Mouse (Mus musculus) lung, embryonic 16.5 days (tissue): ENCODE measurements around the gene Atp11a. TPM values are rescaled to one million over a fixed set of nuclear protein-coding genes. Genes with fewer than 3 reads are reported as not detected.

Source experiments
- ATAC-seq: fragments of 200-750 bp; cut with Nextera tagmentation; 2 replicates; pipeline ENCODE4 v1.8.0; 2017; ENCODE audit warnings: low read depth, mild to moderate bottlenecking, moderate library complexity
- H3K27ac ChIP-seq: fragments of 300-500 bp; sonication (generic); 2 replicates; pipeline ENCODE4 v1.5.1; 2014; ENCODE audit warnings: mild to moderate bottlenecking, control low read depth, low read length
- H3K27me3 ChIP-seq: fragments of 300-500 bp; sonication (generic); 2 replicates; pipeline ENCODE4 v1.6.1; 2014; ENCODE audit warnings: low read depth, low read length, mixed read lengths; ENCODE audit not compliant: control insufficient read depth, insufficient read depth
- H3K36me3 ChIP-seq: fragments of 300-500 bp; sonication (generic); 2 replicates; pipeline ENCODE4 v1.6.1; 2014; ENCODE audit warnings: low read length; ENCODE audit not compliant: control insufficient read depth, insufficient read depth
- H3K4me1 ChIP-seq: fragments of 300-500 bp; sonication (generic); replicated peaks from 2 replicates; pipeline ENCODE4 v1.6.1; 2014; ENCODE audit warnings: low read length, mixed read lengths; ENCODE audit not compliant: control insufficient read depth, insufficient read depth
- H3K4me2 ChIP-seq: fragments of 300-500 bp; sonication (generic); 2 replicates; pipeline ENCODE4 v1.6.1; 2014; ENCODE audit warnings: low read depth, low read length, control low read depth
- H3K4me3 ChIP-seq: fragments of 300-500 bp; sonication (generic); 2 replicates; pipeline ENCODE4 v1.5.1; 2014; ENCODE audit warnings: mild to moderate bottlenecking, low read length, control low read depth
- H3K9ac ChIP-seq: fragments of 300-500 bp; sonication (generic); 2 replicates; pipeline ENCODE4 v1.6.1; 2014; ENCODE audit warnings: low read length, control low read depth
- H3K9me3 ChIP-seq: fragments of 300-500 bp; sonication (generic); 2 replicates; pipeline ENCODE4 v1.6.1; 2016; ENCODE audit warnings: low read length; ENCODE audit not compliant: control insufficient read depth
- WGBS: fragments of 180-500 bp; shearing (Covaris S2); extraction: QIAGEN DNeasy Blood & Tissue Kit; methylation state at CpG from one replicate; pipeline ENCODE4 v1.1.7; 2014; 5-methylcytosine and 5-hydroxymethylcytosine counted together
- polyA plus RNA-seq: library from polyadenylated mRNA; unstranded; fragments of >200 nt; fragmentation: Nextera tagmentation; extraction: Ambion mirVana; gene quantifications from 2 replicates; pipeline ENCODE4 v1.2.1, GENCODE M21; 2015

Gene Atp11a
- polyA plus RNA-seq, 1 experiment from 2014 or later: 15.7 TPM

- H3K27ac ChIP-seq: no peak overlapping the region
Measured at GRCm38 (mm10) chr8:12896494-12897373, 139.9 kb downstream of the Atp11a start.

GRCm38 (mm10) chr8:12897815-12898214 is 141.0 kb downstream of the Atp11a start:
- 0 out of 2 replicates have a peak, but pooled peaks have one; percentile 23 for ATAC-seq
- no peaks in the 10 kb centered on the region for H3K9me3 ChIP-seq
- no peak overlapping the region for H3K9ac ChIP-seq
- H3K27me3 ChIP-seq: no peaks in the 10 kb centered on the region
- WGBS: 19% methylated on average over 9 of the region's 9 CpGs
- no peak overlapping the region for H3K4me3 ChIP-seq
- H3K27ac ChIP-seq: no peak overlapping the region
- peaks cover 7% of the 10 kb centered on the region; the same call in 1 of the 2 replicates for H3K4me1 ChIP-seq
- no peaks in the 10 kb centered on the region for H3K36me3 ChIP-seq
- H3K4me2 ChIP-seq: no peak overlapping the region

More at GRCm38 (mm10) chr8:12896494-12897373, 139.9 kb downstream of the Atp11a start:
- no peaks in the 10 kb centered on the region for H3K27me3 ChIP-seq
- no peak overlapping the region for H3K4me3 ChIP-seq
- H3K36me3 ChIP-seq: no peaks in the 10 kb centered on the region
- H3K9me3 ChIP-seq: no peaks in the 10 kb centered on the region
- peaks cover 7% of the 10 kb centered on the region; the same call in 1 of the 2 replicates for H3K4me1 ChIP-seq
- H3K4me2 ChIP-seq: no peak overlapping the region
- WGBS: 44% methylated on average over 13 of the region's 13 CpGs
- peak; percentile 34; the same call in 1 of the 2 replicates for ATAC-seq
- H3K9ac ChIP-seq: no peak overlapping the region

DNA sequence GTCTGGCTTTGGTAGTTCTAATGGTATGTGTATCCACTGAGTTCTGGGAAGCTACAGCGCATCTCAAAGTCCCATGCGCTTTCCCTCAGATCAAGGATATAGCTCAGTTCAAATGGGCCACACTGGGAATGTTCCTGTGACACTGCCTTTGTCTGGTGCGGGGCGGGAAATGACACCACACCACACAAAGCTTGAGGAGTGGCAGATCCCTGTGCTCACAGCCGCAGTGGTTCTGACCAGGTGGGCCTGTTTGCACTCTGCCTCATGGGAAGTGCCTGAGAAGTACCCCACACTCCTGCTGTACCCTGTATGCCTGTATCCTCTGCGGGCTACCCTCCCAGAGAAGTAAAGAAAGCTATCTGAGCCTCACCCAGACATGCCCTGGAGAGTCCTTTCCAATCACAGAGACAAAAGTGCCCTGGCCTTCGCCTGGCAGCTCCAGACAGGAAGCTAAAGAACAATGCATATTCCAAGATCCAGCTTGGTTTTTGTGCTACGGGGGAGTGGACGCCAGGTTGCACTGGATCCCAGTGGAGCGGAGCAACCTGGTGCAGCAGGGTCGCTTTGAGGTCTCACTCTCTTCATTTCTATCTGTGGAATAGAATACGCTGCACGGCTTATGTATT is 147.1 kb downstream of the Atp11a start:
- H3K9ac ChIP-seq: no peak overlapping the region
- no peaks in the 10 kb centered on the region for H3K4me1 ChIP-seq
- H3K4me2 ChIP-seq: no peak overlapping the region
- peak overlapping the region; percentile 71 for H3K27ac ChIP-seq
- no peaks in the 10 kb centered on the region for H3K9me3 ChIP-seq
- no peaks in the 10 kb centered on the region for H3K36me3 ChIP-seq
- 72% methylated on average over 13 of the region's 13 CpGs for WGBS
- H3K27me3 ChIP-seq: no peaks in the 10 kb centered on the region
- ATAC-seq: peak; percentile 35; the same call in 1 of the 2 replicates
- no peak overlapping the region for H3K4me3 ChIP-seq

GRCm38 (mm10) chr8:12905122-12905521 is 148.3 kb downstream of the Atp11a start:
- Histone ChIP-seq H3K4me2 (no peak overlapping the region), H3K4me1 (no peaks in the 10 kb centered on the region), H3K9me3 (no peaks in the 10 kb centered on the region), H3K27me3 (no peaks in the 10 kb centered on the region), H3K9ac (no peak overlapping the region), H3K27ac (peak overlapping the region; percentile 62), H3K4me3 (no peak overlapping the region), H3K36me3 (no peaks in the 10 kb centered on the region)
- no peak for ATAC-seq
- 64% methylated on average over 5 of the region's 5 CpGs for WGBS

- Histone ChIP-seq H3K9ac (no peak overlapping the region), H3K27me3 (no peaks in the 10 kb centered on the region), H3K36me3 (no peaks in the 10 kb centered on the region), H3K9me3 (no peaks in the 10 kb centered on the region), H3K4me1 (no peaks in the 10 kb centered on the region), H3K4me2 (no peak overlapping the region), H3K27ac (peak overlapping the region; percentile 68), H3K4me3 (no peak overlapping the region)
- peak; percentile 79 for ATAC-seq
- WGBS: 71% methylated on average over 11 of the region's 11 CpGs
Measured at GRCm38 (mm10) chr8:12905599-12906321, 148.9 kb downstream of the Atp11a start.

- Histone ChIP-seq H3K36me3 (no peaks in the 10 kb centered on the region), H3K27me3 (no peaks in the 10 kb centered on the region), H3K4me2 (no peak overlapping the region), H3K9me3 (no peaks in the 10 kb centered on the region), H3K9ac (no peak overlapping the region), H3K27ac (no peak overlapping the region; the same call in 1 of the 2 replicates), H3K4me3 (no peak overlapping the region), H3K4me1 (no peaks in the 10 kb centered on the region)
- WGBS: 75% methylated on average over 5 of the region's 5 CpGs
- no peak for ATAC-seq
Measured at GRCm38 (mm10) chr8:12906597-12906996, 149.8 kb downstream of the Atp11a start.

- 72% methylated on average over 4 of the region's 4 CpGs for WGBS
- no peak for ATAC-seq
- no peak overlapping the region for H3K4me3 ChIP-seq
- H3K36me3 ChIP-seq: no peaks in the 10 kb centered on the region
- no peak overlapping the region for H3K4me2 ChIP-seq
- H3K9ac ChIP-seq: no peak overlapping the region
- no peaks in the 10 kb centered on the region for H3K4me1 ChIP-seq
- no peaks in the 10 kb centered on the region for H3K27me3 ChIP-seq
- H3K9me3 ChIP-seq: no peaks in the 10 kb centered on the region
- no peak overlapping the region for H3K27ac ChIP-seq
Measured at GRCm38 (mm10) chr8:12907730-12908129, 150.9 kb downstream of the Atp11a start.

DNA sequence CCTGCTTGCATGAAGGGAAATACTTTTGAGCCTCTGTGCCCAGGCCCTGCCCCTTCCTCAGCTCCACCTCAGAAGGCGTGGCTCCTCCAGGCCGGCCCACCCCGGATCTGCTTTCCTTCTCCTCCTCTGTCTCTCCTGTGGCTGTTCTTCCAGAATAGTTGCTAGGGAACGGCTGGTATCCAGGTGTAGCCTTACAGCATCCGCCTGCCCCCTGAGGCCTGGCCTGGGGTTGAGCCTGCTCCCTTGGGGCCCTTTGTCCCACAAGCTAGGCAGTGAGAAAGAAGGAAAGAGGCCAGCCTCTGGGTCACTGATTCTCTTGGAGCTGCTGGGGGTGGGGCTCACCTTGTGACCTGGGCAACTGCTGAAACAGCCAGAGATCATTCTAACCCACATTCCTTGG is 155.2 kb downstream of the Atp11a start:
- 0 out of 2 replicates have a peak, but pooled peaks have one; percentile 41 for ATAC-seq
- Histone ChIP-seq H3K4me2 (no peak overlapping the region), H3K27ac (no peak overlapping the region), H3K9me3 (no peaks in the 10 kb centered on the region), H3K27me3 (no peaks in the 10 kb centered on the region), H3K36me3 (no peaks in the 10 kb centered on the region), H3K4me1 (peaks cover 6% of the 10 kb centered on the region; the same call in 1 of the 2 replicates), H3K9ac (no peak overlapping the region), H3K4me3 (no peak overlapping the region)
- 19% methylated on average over 5 of the region's 5 CpGs for WGBS
